Mouse (Mus musculus) left cerebral cortex, postnatal 4 days (tissue): Measurements from ENCODE around the gene Hmga1b. TPM values are rescaled to one million over a fixed set of nuclear protein-coding genes. Genes with fewer than 3 reads are reported as not detected.

Experiments
- total RNA-seq, 2 experiments: library from RNA; stranded (reverse); gene quantifications; 2 replicates each; pipeline ENCODE4 v1.2.3; 2021

Hmga1b gene
- total RNA-seq, 2 experiments from 2014 or later: 29.6 to 85.6 TPM

Other genes starting within 250 kb of the Hmga1b start
- under 1 TPM in 1 of 2 experiments, not detected in 1; 0.18 TPM for gene Gcgr, start 232.1 kb upstream of the Hmga1b start, total RNA-seq
- 100 to 1,000 TPM; 105 to 113 TPM for gene Mcrip1, start 213.1 kb upstream of the Hmga1b start, total RNA-seq
- not detected for gene Ppp1r27, start 211.7 kb upstream of the Hmga1b start, total RNA-seq
- gene P4hb, start 189.5 kb upstream of the Hmga1b start, total RNA-seq: 100 to 1,000 TPM; 187 to 203 TPM
- gene Arhgdia, start 181.2 kb upstream of the Hmga1b start, total RNA-seq: 100 to 1,000 TPM; 351 to 368 TPM
- gene Alyref, start 164.4 kb upstream of the Hmga1b start, total RNA-seq: 100 to 1,000 TPM; 111 to 113 TPM
- 100 to 1,000 TPM; 113 to 115 TPM for gene Anapc11, start 164.4 kb upstream of the Hmga1b start, total RNA-seq
- 1 to 10 TPM in 1 of 2 experiments, not detected in 1; 1.4 TPM for gene Npb, start 154.3 kb upstream of the Hmga1b start, total RNA-seq
- gene Pcyt2, start 144.9 kb upstream of the Hmga1b start, total RNA-seq: 100 to 1,000 TPM; 144 to 168 TPM
- gene Sirt7, start 137.6 kb upstream of the Hmga1b start, total RNA-seq: 10 to 100 TPM; 37.5 to 38.0 TPM
- gene Mafg, start 129.2 kb upstream of the Hmga1b start, total RNA-seq: 10 to 100 TPM; 83.3 to 85.8 TPM
- 1 to 10 TPM; 6.1 to 8.3 TPM for gene Pycr1, start 119.0 kb upstream of the Hmga1b start, total RNA-seq
- 1 to 10 TPM; 1.0 to 2.9 TPM for gene Myadml2, start 114.6 kb upstream of the Hmga1b start, total RNA-seq
- 1 to 10 TPM; 4.7 to 7.8 TPM for gene Notum, start 101.6 kb upstream of the Hmga1b start, total RNA-seq
- gene Aspscr1, start 89.8 kb upstream of the Hmga1b start, total RNA-seq: 10 to 100 TPM; 79.1 TPM
- gene Cenpx, start 49.1 kb upstream of the Hmga1b start, total RNA-seq: 10 to 100 TPM; 31.2 to 35.1 TPM
- gene Lrrc45, start 48.9 kb upstream of the Hmga1b start, total RNA-seq: 10 to 100 TPM; 76.4 to 78.9 TPM
- gene Rac3, start 41.3 kb upstream of the Hmga1b start, total RNA-seq: 100 to 1,000 TPM; 505 to 551 TPM
- 1 to 10 TPM; 2.5 to 3.2 TPM for gene Dcxr, start 35.5 kb upstream of the Hmga1b start, total RNA-seq
- gene Cbr2, start 30.7 kb upstream of the Hmga1b start, total RNA-seq: 1 to 10 TPM; 2.9 to 3.0 TPM
- 10 to 100 TPM; 82.1 to 87.1 TPM for gene Rfng, start 21.4 kb downstream of the Hmga1b start, total RNA-seq
- gene Gps1, start 21.5 kb downstream of the Hmga1b start, total RNA-seq: 100 to 1,000 TPM; 142 to 154 TPM
- 10 to 100 TPM; 40.2 to 45.5 TPM for gene Dus1l, start 33.6 kb downstream of the Hmga1b start, total RNA-seq
- 100 to 1,000 TPM; 448 to 457 TPM for gene Fasn, start 61.8 kb downstream of the Hmga1b start, total RNA-seq
- 10 to 100 TPM; 11.7 to 13.7 TPM for gene Ccdc57, start 170.1 kb downstream of the Hmga1b start, total RNA-seq
- 1 to 10 TPM; 1.4 to 3.6 TPM for gene Slc16a3, start 185.7 kb downstream of the Hmga1b start, total RNA-seq
- 100 to 1,000 TPM; 137 to 141 TPM for gene Csnk1d, start 228.5 kb downstream of the Hmga1b start, total RNA-seq